Mouse (Mus musculus) liver, postnatal 0 days (tissue): Measurements from ENCODE around the gene A3galt2. TPM values are rescaled to one million over a fixed set of nuclear protein-coding genes. Genes with fewer than 3 reads are reported as not detected.

ENCODE experiments used
- ATAC-seq: fragments of 200-750 bp; cut with Nextera tagmentation; 2 replicates; pipeline ENCODE4 v1.8.0; 2017; ENCODE audit warnings: mild to moderate bottlenecking, moderate library complexity
- DNase-seq: peaks from one replicate; pipeline ENCODE4 v3.0.0-alpha.2; 2016
- H3K27ac ChIP-seq: fragments of 300-500 bp; sonication (generic); 2 replicates; pipeline ENCODE4 v1.5.1; 2014; ENCODE audit warnings: antibody characterized with exemption, moderate library complexity, mild to moderate bottlenecking, low read depth
- H3K27me3 ChIP-seq: fragments of 300-500 bp; sonication (generic); 2 replicates; pipeline ENCODE4 v1.6.1; 2014; ENCODE audit warnings: low read length, control low read depth, mixed read lengths; ENCODE audit not compliant: insufficient read depth
- H3K36me3 ChIP-seq: fragments of 300-500 bp; sonication (generic); replicated peaks from 2 replicates; pipeline ENCODE4 v1.6.1; 2014; ENCODE audit warnings: mild to moderate bottlenecking, control low read depth, low read length, moderate library complexity, mixed read lengths; ENCODE audit not compliant: insufficient read depth
- H3K4me1 ChIP-seq: fragments of 300-500 bp; sonication (generic); 2 replicates; pipeline ENCODE4 v1.6.1; 2014; ENCODE audit warnings: antibody characterized with exemption, mild to moderate bottlenecking, control low read depth; ENCODE audit not compliant: insufficient read depth
- H3K4me2 ChIP-seq: fragments of 300-500 bp; sonication (generic); 2 replicates; pipeline ENCODE4 v1.6.1; 2014; ENCODE audit warnings: low read depth, mild to moderate bottlenecking, low read length, moderate library complexity, mixed read lengths
- H3K4me3 ChIP-seq: fragments of 300-500 bp; sonication (generic); 2 replicates; pipeline ENCODE4 v1.5.1; 2014; ENCODE audit warnings: low read depth, low read length
- H3K9ac ChIP-seq: fragments of 300-500 bp; sonication (generic); replicated peaks from 2 replicates; pipeline ENCODE4 v1.6.1; 2014; ENCODE audit warnings: mild to moderate bottlenecking, moderate library complexity
- H3K9me3 ChIP-seq: fragments of 300-500 bp; sonication (generic); 2 replicates; pipeline ENCODE4 v1.6.1; 2016; ENCODE audit warnings: mild to moderate bottlenecking, control low read depth, low read length, mixed read lengths
- CTCF ChIP-seq: sonication (generic); IDR thresholded peaks from 2 replicates; pipeline ENCODE4 v1.5.1; 2016; ENCODE audit warnings: antibody characterized with exemption, low read depth
- EP300 ChIP-seq: IDR thresholded peaks from 2 replicates; pipeline ENCODE4 v1.6.1; 2016; ENCODE audit warnings: antibody characterized with exemption, low read depth, mild to moderate bottlenecking
- WGBS: fragments of 180-500 bp; shearing (Covaris S2); extraction: QIAGEN DNeasy Blood & Tissue Kit; methylation state at CpG from one replicate; pipeline ENCODE4 v1.1.7; 2014; ENCODE audit not compliant: insufficient replicate concordance; 5-methylcytosine and 5-hydroxymethylcytosine counted together
- polyA plus RNA-seq: library from polyadenylated mRNA; unstranded; fragments of >200 nt; fragmentation: Nextera tagmentation; extraction: Ambion mirVana; gene quantifications from 2 replicates; pipeline ENCODE4 v1.2.1, GENCODE M21; 2015

The A3galt2 gene
- polyA plus RNA-seq, 1 experiment from 2014 or later = not detected

- 74% methylated on average over 9 of the region's 9 CpGs for WGBS
- no peak for DNase-seq
Observed at GRCm38 (mm10) chr4:128710800-128711199, 44.4 kb upstream of the A3galt2 start.

GRCm38 (mm10) chr4:128711455-128712135 lies 43.6 kb upstream of the A3galt2 start:
- WGBS = 5% methylated on average over 24 of the region's 24 CpGs

More at GRCm38 (mm10) chr4:128710800-128711199, 44.4 kb upstream of the A3galt2 start:
- no peak overlapping the region for H3K9ac ChIP-seq
- no peak overlapping the region for H3K4me2 ChIP-seq
- no peaks in the 10 kb centered on the region for H3K36me3 ChIP-seq
- no peak for TF ChIP-seq EP300
- no peaks in the 10 kb centered on the region for H3K9me3 ChIP-seq
- H3K4me1 ChIP-seq = peaks cover 12% of the 10 kb centered on the region
- ATAC-seq = no peak
- no peaks in the 10 kb centered on the region for H3K27me3 ChIP-seq
- H3K4me3 ChIP-seq = no peak overlapping the region
- no peak overlapping the region for H3K27ac ChIP-seq

GRCm38 (mm10) chr4:128712136-128712655 lies 43.0 kb upstream of the A3galt2 start:
- Histone ChIP-seq H3K36me3 (no peaks in the 10 kb centered on the region), H3K4me3 (peak overlapping the region; percentile 33), H3K4me1 (peaks cover 18% of the 10 kb centered on the region), H3K4me2 (peak overlapping the region; percentile 72), H3K27me3 (no peaks in the 10 kb centered on the region), H3K27ac (peak overlapping the region; percentile 3; the same call in 1 of the 2 replicates), H3K9me3 (no peaks in the 10 kb centered on the region), H3K9ac (peak overlapping the region; percentile 48)
- TF ChIP-seq CTCF (no peak), EP300 (no peak)
- DNase-seq (no peak), ATAC-seq (no peak; the same call in 1 of the 2 replicates)
- 69% methylated on average over 13 of the region's 13 CpGs for WGBS

More at GRCm38 (mm10) chr4:128711455-128712135, 43.6 kb upstream of the A3galt2 start:
- peak overlapping the region; percentile 3; the same call in 1 of the 2 replicates for H3K27ac ChIP-seq
- no peak for TF ChIP-seq EP300
- TF ChIP-seq CTCF = peak; percentile 100
- no peaks in the 10 kb centered on the region for H3K27me3 ChIP-seq
- peaks cover 18% of the 10 kb centered on the region for H3K4me1 ChIP-seq
- ATAC-seq = peak; percentile 75
- H3K4me2 ChIP-seq = peak overlapping the region; percentile 72
- H3K4me3 ChIP-seq = peak overlapping the region; percentile 33
- peak; percentile 90 for DNase-seq
- no peaks in the 10 kb centered on the region for H3K36me3 ChIP-seq
- peak overlapping the region; percentile 48 for H3K9ac ChIP-seq
- no peaks in the 10 kb centered on the region for H3K9me3 ChIP-seq

GRCm38 (mm10) chr4:128712941-128713340 lies 42.2 kb upstream of the A3galt2 start:
- DNase-seq = no peak
- ATAC-seq = no peak
- no peak overlapping the region for H3K27ac ChIP-seq
- H3K4me2 ChIP-seq = no peak overlapping the region
- no peaks in the 10 kb centered on the region for H3K9me3 ChIP-seq
- no peak overlapping the region for H3K9ac ChIP-seq
- no peak for TF ChIP-seq EP300
- H3K4me3 ChIP-seq = no peak overlapping the region
- no peaks in the 10 kb centered on the region for H3K36me3 ChIP-seq
- 88% methylated on average over 6 of the region's 6 CpGs for WGBS
- no peaks in the 10 kb centered on the region for H3K27me3 ChIP-seq
- H3K4me1 ChIP-seq = peaks cover 18% of the 10 kb centered on the region

- H3K27me3 ChIP-seq = no peaks in the 10 kb centered on the region
- WGBS = 55% methylated on average over 14 of the region's 14 CpGs
- ATAC-seq (no peak), DNase-seq (no peak)
- no peak overlapping the region for H3K4me3 ChIP-seq
- H3K9me3 ChIP-seq = no peaks in the 10 kb centered on the region
- TF ChIP-seq EP300 (no peak), CTCF (no peak)
- H3K4me2 ChIP-seq = no peak overlapping the region
- no peaks in the 10 kb centered on the region for H3K36me3 ChIP-seq
- peaks cover 27% of the 10 kb centered on the region for H3K4me1 ChIP-seq
- no peak overlapping the region for H3K27ac ChIP-seq
- H3K9ac ChIP-seq = 0 out of 2 replicates have a peak overlapping the region, but pooled peaks have one; percentile 16
Observed at GRCm38 (mm10) chr4:128715241-128716204, 39.6 kb upstream of the A3galt2 start.

- no peak overlapping the region for H3K27ac ChIP-seq
- no peaks in the 10 kb centered on the region for H3K36me3 ChIP-seq
- no peaks in the 10 kb centered on the region for H3K27me3 ChIP-seq
- H3K4me1 ChIP-seq = peaks cover 29% of the 10 kb centered on the region
- no peaks in the 10 kb centered on the region for H3K9me3 ChIP-seq
- TF ChIP-seq CTCF = no peak
- no peak for TF ChIP-seq EP300
- ATAC-seq = no peak
- no peak overlapping the region for H3K4me3 ChIP-seq
- H3K4me2 ChIP-seq = no peak overlapping the region
- WGBS = 56% methylated on average over 4 of the region's 4 CpGs
- H3K9ac ChIP-seq = no peak overlapping the region
- no peak for DNase-seq
Observed at GRCm38 (mm10) chr4:128716279-128716678, 38.9 kb upstream of the A3galt2 start.
